Mouse (Mus musculus): Measurements from ENCODE around the gene Padi3. TPM values are rescaled to one million over a fixed set of nuclear protein-coding genes. Genes with fewer than 3 reads are reported as not detected.

Gene Padi3
- total and polyA plus RNA-seq, 3 experiments, result 73.1 to 106 TPM; not detected in 1

GRCm38 (mm10) chr4:140784292-140784945 is 26.0 kb downstream of the Padi3 start:
- TF ChIP-seq POLR2AphosphoS2 (IDR thresholded peaks at IDR 0.05; ENCODE audit: low read length) (0 out of 2 replicates have a peak, but pooled peaks have one; percentile 15), MEF2A (IDR thresholded peaks at IDR 0.05; ENCODE audit: extremely low read depth, insufficient replicate concordance, low read depth, low read length, poor library complexity, severe bottlenecking) (no peak), CTCF (IDR thresholded peaks at IDR 0.05 in 2 of 3, conservative IDR thresholded peaks at IDR 0.05 in 1 of 3; ENCODE audit: control insufficient read depth in 1 of 3, insufficient read depth in 1 of 3, low read depth in 2 of 3, low read length in 3 of 3, poor library complexity in 1 of 3, severe bottlenecking in 1 of 3) (peak; percentile 22 to 47 (median 29); a peak in 4 of 6 replicates), HCFC1 (IDR thresholded peaks at IDR 0.05; ENCODE audit: low read depth, low read length) (no peak), RAD21 (IDR thresholded peaks at IDR 0.05; ENCODE audit: low read depth, low read length) (peak; percentile 23), MAZ (IDR thresholded peaks at IDR 0.05; ENCODE audit: low read depth, low read length) (no peak), NRF1 (IDR thresholded peaks at IDR 0.05; ENCODE audit: insufficient read depth, low read depth, low read length, poor library complexity, severe bottlenecking) (no peak), EP300 (IDR thresholded peaks at IDR 0.05; ENCODE audit: low read depth in 1 of 2, low read length in 2 of 2) (no peak), ZC3H11A (IDR thresholded peaks at IDR 0.05; ENCODE audit: low read depth, low read length) (0 out of 2 replicates have a peak, but pooled peaks have one; percentile 4), SMC3 (IDR thresholded peaks at IDR 0.05; ENCODE audit: low read depth, low read length) (peak; percentile 44), ZMIZ1 (IDR thresholded peaks at IDR 0.05; ENCODE audit: low read depth, low read length) (no peak)
- Histone ChIP-seq H3K4me1 (ENCODE audit: control insufficient read depth in 1 of 2, insufficient read depth in 2 of 2, low read length in 2 of 2) (no peaks in the 10 kb centered on the region), H3K4me3 (ENCODE audit: control insufficient read depth in 1 of 2, insufficient read depth in 1 of 2, low read depth in 2 of 2, low read length in 2 of 2) (no peak overlapping the region), H3K9ac (ENCODE audit: control insufficient read depth, low read depth, low read length, poor library complexity, severe bottlenecking) (no peak overlapping the region), H3K36me3 (ENCODE audit: control insufficient read depth in 1 of 2, insufficient read depth in 2 of 2, low read length in 2 of 2) (peaks cover 0 to 8% of the 10 kb centered on the region in 2 experiments; a peak in 2 of 4 replicates), H3K79me2 (ENCODE audit: control insufficient read depth, insufficient read depth, low read length, poor library complexity) (no peaks in the 10 kb centered on the region), H3K27ac (ENCODE audit: control insufficient read depth, low read depth, low read length) (no peak overlapping the region), H3K27me3 (ENCODE audit: control insufficient read depth in 1 of 2, insufficient read depth in 2 of 2, low read length in 2 of 2) (no peaks in the 10 kb centered on the region), H3K9me3 (replicated peaks; ENCODE audit: insufficient read depth, low read length) (no peaks in the 10 kb centered on the region)
- DNase-seq (ENCODE audit: low read depth, low spot score), result peak; percentile 44

- Histone ChIP-seq H3K79me2 (ENCODE audit: control insufficient read depth, insufficient read depth, low read length, poor library complexity) (no peaks in the 10 kb centered on the region), H3K27ac (ENCODE audit: control insufficient read depth, low read depth, low read length) (no peak overlapping the region), H3K9ac (ENCODE audit: control insufficient read depth, low read depth, low read length, poor library complexity, severe bottlenecking) (no peak overlapping the region), H3K9me3 (replicated peaks; ENCODE audit: insufficient read depth, low read length) (no peaks in the 10 kb centered on the region), H3K36me3 (ENCODE audit: control insufficient read depth in 1 of 2, insufficient read depth in 2 of 2, low read length in 2 of 2) (peaks cover 0 to 8% of the 10 kb centered on the region in 2 experiments; a peak in 2 of 4 replicates), H3K4me1 (ENCODE audit: control insufficient read depth in 1 of 2, insufficient read depth in 2 of 2, low read length in 2 of 2) (no peaks in the 10 kb centered on the region), H3K4me3 (ENCODE audit: control insufficient read depth in 1 of 2, insufficient read depth in 1 of 2, low read depth in 2 of 2, low read length in 2 of 2) (no peak overlapping the region), H3K27me3 (ENCODE audit: control insufficient read depth in 1 of 2, insufficient read depth in 2 of 2, low read length in 2 of 2) (no peaks in the 10 kb centered on the region)
- no peak for DNase-seq (ENCODE audit: low read depth, low spot score)
- no peak for TF ChIP-seq ELF1 (IDR thresholded peaks at IDR 0.05; ENCODE audit: low read depth, low read length)
- TF ChIP-seq RAD21 (IDR thresholded peaks at IDR 0.05; ENCODE audit: low read depth, low read length), result no peak
- no peak for TF ChIP-seq TAL1 (IDR thresholded peaks at IDR 0.05; ENCODE audit: low read length)
- TF ChIP-seq POLR2A (IDR thresholded peaks at IDR 0.05; ENCODE audit: control insufficient read depth in 1 of 2, insufficient read depth in 1 of 2, low read depth in 1 of 2, low read length in 2 of 2, poor library complexity in 1 of 2), result no peak
- no peak for TF ChIP-seq JUND (IDR thresholded peaks at IDR 0.05; ENCODE audit: low read depth, low read length)
Measured at GRCm38 (mm10) chr4:140782821-140783220, 27.6 kb downstream of the Padi3 start.

Measured in MEL (cell line).